Mouse (Mus musculus) left cerebral cortex, adult 2 months (tissue): ENCODE results near the gene Wrap73. TPM values are rescaled to one million over a fixed set of nuclear protein-coding genes. Genes with fewer than 3 reads are reported as not detected.
A peak's percentile ranks its signal among the peaks of the same experiment; 100 is the strongest.

Experiments used
- DNase-seq, 2 experiments: peaks; one replicate each; pipeline ENCODE4 v3.0.0; 2021 to 2022; ENCODE audit warnings: low spot score in 2 of 2, mixed read lengths in 1 of 2; ENCODE audit errors: extremely low spot score in 1 of 2
- H3K27ac ChIP-seq: fragments of 200-600 bp; 2 replicates; pipeline ENCODE4 v1.8.1; 2022
- H3K4me3 ChIP-seq: fragments of 200-600 bp; 2 replicates; pipeline ENCODE4 v1.8.1; 2022
- CTCF ChIP-seq: fragments of 200-600 bp; IDR thresholded peaks from 2 replicates; pipeline ENCODE4 v1.8.1; 2022; ENCODE audit warnings: antibody characterized with exemption, mild to moderate bottlenecking, moderate library complexity
- intact Hi-C: fragments of 180-260 bp; cut with DNase I; formaldehyde crosslinking; loops from one replicate; pipeline ENCODE4 v1.15.1; 2025
- total RNA-seq, 2 experiments: library from RNA; stranded (reverse); gene quantifications; 2 replicates each; pipeline ENCODE4 v1.2.3; 2021

Wrap73 gene
- total RNA-seq, 2 experiments from 2014 or later: 29.4 to 35.2 TPM

GRCm38 (mm10) chr4:154118782-154119181 is 23.4 kb upstream of the Wrap73 start:
- no peak overlapping the region for H3K27ac ChIP-seq
- no peak for TF ChIP-seq CTCF
- DNase-seq: no peak
- intact Hi-C loops: no loop called here
- no peak overlapping the region for H3K4me3 ChIP-seq

- no peak for DNase-seq
- intact Hi-C loops: no loop called here
- Histone ChIP-seq H3K27ac (no peak overlapping the region), H3K4me3 (no peak overlapping the region)
- no peak for TF ChIP-seq CTCF
Observed at GRCm38 (mm10) chr4:154119208-154119607, 23.0 kb upstream of the Wrap73 start.

- no peak for DNase-seq
- TF ChIP-seq CTCF: no peak
- intact Hi-C loops: no loop called here
- Histone ChIP-seq H3K27ac (no peak overlapping the region), H3K4me3 (no peak overlapping the region)
Observed at GRCm38 (mm10) chr4:154121800-154122199, 20.4 kb upstream of the Wrap73 start.

GRCm38 (mm10) chr4:154122374-154122773 is 19.8 kb upstream of the Wrap73 start:
- no peak for TF ChIP-seq CTCF

GRCm38 (mm10) chr4:154123553-154123952 is 18.6 kb upstream of the Wrap73 start:
- intact Hi-C loops: no loop called here
- TF ChIP-seq CTCF: no peak
- H3K27ac ChIP-seq: no peak overlapping the region
- DNase-seq: no peak
- H3K4me3 ChIP-seq: no peak overlapping the region

More at GRCm38 (mm10) chr4:154122374-154122773, 19.8 kb upstream of the Wrap73 start:
- no peak for DNase-seq
- intact Hi-C loops: no loop called here
- H3K4me3 ChIP-seq: no peak overlapping the region
- H3K27ac ChIP-seq: no peak overlapping the region

- TF ChIP-seq CTCF: no peak
- DNase-seq: no peak
- Histone ChIP-seq H3K27ac (no peak overlapping the region), H3K4me3 (no peak overlapping the region)
- intact Hi-C loops: no loop called here
Observed at GRCm38 (mm10) chr4:154125202-154125601, 17.0 kb upstream of the Wrap73 start.

- H3K4me3 ChIP-seq: no peak overlapping the region
- intact Hi-C loops: no loop called here
- TF ChIP-seq CTCF: no peak
- no peak overlapping the region for H3K27ac ChIP-seq
- DNase-seq: no peak
Observed at GRCm38 (mm10) chr4:154127273-154127672, 14.9 kb upstream of the Wrap73 start.

GRCm38 (mm10) chr4:154129950-154130349 is 12.2 kb upstream of the Wrap73 start:
- no peak for DNase-seq
- no peak overlapping the region for H3K4me3 ChIP-seq
- no peak for TF ChIP-seq CTCF
- intact Hi-C loops: no loop called here
- H3K27ac ChIP-seq: no peak overlapping the region

- TF ChIP-seq CTCF: no peak
- intact Hi-C loops: no loop called here
- H3K27ac ChIP-seq: no peak overlapping the region
- no peak for DNase-seq
- H3K4me3 ChIP-seq: no peak overlapping the region
Observed at GRCm38 (mm10) chr4:154131894-154132293, 10.3 kb upstream of the Wrap73 start.

- DNase-seq: no peak
- Histone ChIP-seq H3K27ac (no peak overlapping the region), H3K4me3 (no peak overlapping the region)
- intact Hi-C loops: no loop called here
- no peak for TF ChIP-seq CTCF
Observed at GRCm38 (mm10) chr4:154134803-154135202, 7.4 kb upstream of the Wrap73 start.

- no peak overlapping the region for H3K27ac ChIP-seq
- intact Hi-C loops: no loop called here
- no peak for DNase-seq
- H3K4me3 ChIP-seq: no peak overlapping the region
- no peak for TF ChIP-seq CTCF
Observed at GRCm38 (mm10) chr4:154137139-154137538, 5.0 kb upstream of the Wrap73 start.

- TF ChIP-seq CTCF: no peak
- H3K4me3 ChIP-seq: peak overlapping the region; percentile 36
- DNase-seq: no peak
- no peak overlapping the region for H3K27ac ChIP-seq
- intact Hi-C loops: no loop called here
Observed at GRCm38 (mm10) chr4:154139671-154140181, 2.4 kb upstream of the Wrap73 start.

GRCm38 (mm10) chr4:154140182-154140212 is 2.2 kb upstream of the Wrap73 start, which contains the start of gene Trp73:
Trp73 (minus strand) TSS chr4:154140208.
- TF ChIP-seq CTCF: no peak
- DNase-seq: no peak
- intact Hi-C loops: no loop called here
- peak within 1 kb of the TSS; percentile 36 for H3K4me3 ChIP-seq
- H3K27ac ChIP-seq: no peak within 1 kb of the TSS
